Mouse (Mus musculus) thymus, postnatal 14 days (tissue): ENCODE measurements around the gene Adamts20.
A peak's percentile ranks its signal among the peaks of the same experiment; 100 is the strongest.
"Not testable (repeated sequence)": the region's sequence is repeated elsewhere in the genome, so short reads cannot be mapped to it uniquely, and the experiment has no call there.

Experiments used
- DNase-seq: peaks from one replicate; pipeline ENCODE4 v3.0.0; 2021

Adamts20 gene

DNA sequence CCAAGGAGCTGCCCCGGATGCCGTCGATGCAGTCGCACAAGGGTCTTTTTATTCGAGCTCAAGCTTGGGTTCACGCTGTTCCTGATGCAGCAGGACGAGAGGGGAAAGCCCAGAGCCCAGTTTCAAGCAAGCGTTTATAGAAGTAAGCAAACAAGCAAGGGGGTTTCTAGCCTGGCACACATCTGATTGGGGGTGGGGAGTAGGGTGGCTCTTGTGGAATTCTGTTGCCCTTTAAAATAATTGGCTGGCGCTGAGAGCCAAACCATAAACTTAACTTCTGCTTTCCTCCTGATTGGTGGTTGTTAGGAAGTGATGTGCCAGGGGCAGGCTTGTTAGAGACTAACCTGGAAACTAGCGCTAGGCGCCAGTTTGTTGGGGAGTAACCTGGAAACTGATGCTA is at the start of gene Adamts20:
Gene Adamts20, minus strand, starts transcription at position 101 of the 400 bp plus-strand sequence.
- no peak for DNase-seq

DNA sequence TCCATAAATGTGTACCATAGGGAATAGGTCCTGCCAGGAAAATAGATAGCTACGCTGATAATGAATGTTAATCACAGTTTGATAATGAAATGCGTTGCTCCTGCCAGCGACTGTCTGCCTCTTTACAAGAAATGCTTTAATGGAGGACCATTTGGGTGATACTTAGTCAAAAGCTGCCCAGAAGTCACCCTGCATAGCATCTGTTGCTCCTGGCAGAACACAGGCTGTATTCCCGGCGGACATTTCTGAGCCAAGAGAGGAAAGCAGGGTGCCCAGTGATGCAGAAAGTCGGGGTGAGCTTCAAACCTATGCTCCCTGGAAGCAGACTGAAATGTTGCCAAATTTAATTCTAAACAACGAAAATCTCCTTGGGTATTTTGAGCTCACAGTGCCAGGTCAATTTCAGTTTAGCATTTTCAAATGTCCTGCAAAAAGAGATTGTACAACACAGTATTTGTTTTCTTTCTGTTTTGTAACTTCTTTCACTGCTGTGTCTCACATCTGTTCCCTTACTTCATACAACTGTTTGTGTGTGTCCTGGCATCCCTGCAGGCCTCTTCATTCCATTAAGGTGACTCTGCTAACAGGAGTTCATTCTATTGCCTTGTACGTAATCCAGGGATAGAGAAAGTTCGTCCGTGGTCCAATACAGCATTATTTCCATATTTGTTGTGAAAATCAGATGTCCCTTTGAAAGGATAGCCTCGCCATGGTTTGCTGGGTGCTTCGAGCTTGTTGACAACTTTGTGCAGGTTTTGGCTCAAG is 38.4 kb upstream of the Adamts20 start:
- DNase-seq = no peak

DNA sequence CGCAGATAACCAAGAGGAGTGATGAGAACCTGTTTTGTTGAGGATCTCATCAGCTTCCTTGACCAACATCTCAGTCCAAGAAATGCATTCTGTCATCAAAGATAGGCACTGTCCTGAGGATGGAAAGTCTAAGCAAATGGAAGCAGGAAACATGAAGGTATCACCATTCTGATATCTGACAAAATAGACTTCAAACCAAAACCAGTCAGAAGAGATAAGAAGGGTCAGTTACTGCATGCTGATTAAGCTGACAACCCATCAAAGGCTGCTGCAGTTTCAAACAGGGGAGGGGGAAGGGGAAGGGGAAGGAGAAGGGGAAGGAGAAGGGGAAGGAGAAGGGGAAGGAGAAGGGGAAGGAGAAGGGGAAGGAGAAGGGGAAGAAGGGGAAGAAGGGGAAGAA is 34.0 kb upstream of the Adamts20 start:
- no peak for DNase-seq

DNA sequence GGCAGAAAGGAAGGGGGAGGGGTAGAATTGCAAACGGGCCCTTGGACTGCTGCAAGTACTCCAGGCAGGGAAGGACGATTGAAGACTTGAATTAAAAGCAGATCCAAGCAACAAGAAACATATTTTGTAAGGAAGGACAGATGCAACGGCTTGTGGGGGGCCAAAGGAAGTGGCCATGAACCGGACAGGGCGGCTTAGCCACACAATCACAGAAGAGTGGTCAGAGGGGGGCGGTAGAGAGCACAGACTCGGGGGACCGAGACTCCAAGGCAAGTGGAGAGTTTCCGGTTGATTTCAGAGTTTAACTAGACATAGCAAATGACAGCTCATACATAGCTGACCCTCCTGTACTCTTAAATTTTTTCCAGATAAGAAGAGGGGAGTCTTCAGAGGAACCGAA is 30.7 kb upstream of the Adamts20 start:
- DNase-seq = no peak

DNA sequence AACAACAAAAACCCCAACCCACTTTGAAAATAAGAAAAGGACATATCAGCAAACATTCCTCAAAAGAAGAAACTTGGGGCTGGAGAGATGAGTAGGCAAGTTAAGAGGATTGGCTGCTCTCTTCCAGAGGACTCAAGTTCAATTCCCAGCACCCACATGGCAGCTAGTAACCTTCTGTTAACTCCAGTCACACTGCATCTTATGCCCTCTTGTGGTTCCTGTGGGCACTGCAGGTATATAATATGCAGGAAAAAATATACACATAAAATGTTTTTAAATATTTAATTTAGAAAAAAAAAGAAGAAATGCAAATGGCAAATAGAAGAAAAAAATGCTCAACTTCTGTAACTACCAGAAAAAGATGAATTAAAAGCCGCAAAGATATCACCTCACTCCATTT is 29.2 kb upstream of the Adamts20 start:
- no peak for DNase-seq

DNA sequence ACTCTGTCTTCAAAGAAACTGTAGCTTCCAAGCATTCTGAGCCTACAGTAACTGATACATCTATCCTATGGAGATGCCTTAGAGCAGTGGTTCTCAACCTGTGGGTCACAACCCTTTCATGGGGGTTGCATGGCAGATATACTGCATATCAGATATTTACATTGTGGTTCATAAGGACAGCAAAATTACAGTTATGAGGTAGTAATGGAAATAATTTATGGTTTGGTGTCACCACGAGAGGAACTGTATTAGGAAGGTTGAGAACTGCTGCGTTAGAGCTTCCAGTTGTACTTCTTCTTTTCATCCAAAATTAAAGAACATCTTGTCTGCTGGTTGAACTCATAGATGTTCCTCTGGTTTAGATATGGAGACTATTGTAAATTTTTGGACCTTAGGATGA is 24.2 kb upstream of the Adamts20 start:
- DNase-seq = no peak

DNA sequence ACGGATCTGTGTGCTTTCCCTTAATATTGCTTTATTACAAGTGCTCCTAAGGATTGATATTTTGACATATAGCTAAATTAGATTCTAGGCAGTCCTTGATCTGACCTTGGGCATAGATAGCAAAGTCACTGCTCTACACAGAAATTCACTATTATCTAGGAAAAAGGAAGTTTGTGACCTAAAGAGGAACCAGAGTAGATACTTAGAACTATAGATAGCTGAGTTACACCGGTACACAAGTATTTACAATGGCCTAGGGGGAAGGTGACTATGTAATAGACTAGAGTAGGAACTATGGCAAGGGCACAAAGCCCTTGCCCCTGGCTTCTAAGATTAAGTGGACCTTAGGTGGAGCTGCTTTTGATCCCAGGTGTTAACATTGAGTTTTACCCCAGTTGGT is 22.8 kb upstream of the Adamts20 start:
- not testable (repeated sequence) for DNase-seq

DNA sequence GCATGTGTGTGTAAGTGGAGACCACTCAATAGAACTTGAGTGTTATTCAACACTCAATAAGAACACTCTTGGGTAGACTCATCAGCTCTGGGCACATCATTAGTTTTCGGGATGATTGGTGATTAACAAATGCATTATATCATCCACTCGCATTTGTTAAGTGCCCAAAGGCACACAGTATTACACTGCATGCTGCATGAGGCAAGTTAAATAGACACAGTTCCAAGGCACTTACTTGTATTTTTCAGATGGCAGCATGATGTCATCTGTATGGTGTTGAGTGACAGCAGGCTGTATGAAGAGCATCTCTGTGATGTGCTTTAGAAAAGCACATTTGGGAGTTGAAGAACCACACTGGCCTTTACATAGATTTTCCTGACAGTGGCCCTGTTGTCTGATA is 17.3 kb upstream of the Adamts20 start:
- DNase-seq = no peak

DNA sequence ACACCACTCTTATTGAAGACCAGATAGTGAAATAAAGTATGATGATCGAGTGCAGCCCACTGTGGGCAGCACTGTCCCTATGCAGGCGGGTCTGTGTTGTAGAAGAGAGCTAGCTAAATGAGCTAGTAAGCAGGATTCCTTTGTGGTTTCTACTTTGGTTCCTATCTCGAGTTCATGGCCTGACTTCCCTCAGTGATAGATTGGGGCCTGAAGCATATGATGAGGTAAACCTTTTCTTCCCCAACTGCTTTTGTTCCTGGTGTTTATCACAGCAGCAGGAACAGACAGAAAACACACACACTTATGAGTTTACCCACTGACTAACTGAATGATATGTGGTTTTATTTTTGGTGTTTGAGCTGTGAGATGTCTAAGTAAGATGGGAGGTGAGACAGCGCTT is 15.6 kb upstream of the Adamts20 start:
- DNase-seq = no peak

DNA sequence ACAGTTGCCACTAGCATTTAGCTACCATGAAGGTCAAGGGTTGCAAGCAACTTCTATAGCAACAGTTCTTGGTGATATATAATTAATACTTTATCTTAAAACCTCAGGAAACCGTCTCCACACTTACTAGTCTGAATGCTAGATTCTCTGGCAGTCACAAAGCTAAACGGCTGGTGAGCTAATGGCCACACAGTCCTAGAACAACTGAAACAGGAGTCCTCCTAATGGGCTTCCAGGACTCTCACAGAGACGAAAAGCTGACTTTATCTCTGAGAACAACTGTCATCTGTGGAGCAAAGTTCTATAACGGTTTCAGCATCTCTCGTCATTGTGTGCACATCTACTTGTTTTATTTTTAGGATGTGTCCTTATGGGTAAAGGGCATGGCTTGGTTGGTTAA is 15.0 kb upstream of the Adamts20 start:
- DNase-seq = no peak

DNA sequence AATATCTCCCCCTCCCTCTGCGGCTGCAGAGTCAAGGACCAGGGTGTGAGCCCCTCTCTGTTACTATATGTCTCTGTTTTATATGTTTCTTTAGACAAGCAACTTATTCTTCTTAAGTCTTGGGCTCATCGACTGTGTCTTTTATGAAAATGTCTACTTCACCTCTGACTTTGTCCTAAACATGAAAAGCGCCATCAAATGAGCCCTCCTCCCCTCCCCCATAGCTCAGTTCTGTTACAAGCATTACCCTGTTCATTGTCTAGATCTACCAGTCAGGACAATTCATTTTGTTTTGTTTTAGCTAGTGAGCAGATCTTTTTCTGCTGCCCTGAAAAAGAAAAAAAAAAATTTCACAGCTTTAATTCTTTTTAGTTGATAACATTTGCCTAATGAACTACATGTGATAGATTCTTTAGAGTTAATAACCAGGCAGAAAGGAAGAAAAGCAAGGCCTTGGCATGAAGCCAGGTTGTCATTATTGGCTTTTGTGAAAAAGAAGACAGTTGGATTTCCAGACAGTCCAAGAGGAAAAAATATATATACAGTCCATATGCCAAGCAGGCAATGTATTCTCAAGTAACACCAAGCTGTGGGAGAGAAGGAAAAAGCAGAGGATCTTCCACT is 14.4 kb upstream of the Adamts20 start:
- peak; percentile 7 for DNase-seq

DNA sequence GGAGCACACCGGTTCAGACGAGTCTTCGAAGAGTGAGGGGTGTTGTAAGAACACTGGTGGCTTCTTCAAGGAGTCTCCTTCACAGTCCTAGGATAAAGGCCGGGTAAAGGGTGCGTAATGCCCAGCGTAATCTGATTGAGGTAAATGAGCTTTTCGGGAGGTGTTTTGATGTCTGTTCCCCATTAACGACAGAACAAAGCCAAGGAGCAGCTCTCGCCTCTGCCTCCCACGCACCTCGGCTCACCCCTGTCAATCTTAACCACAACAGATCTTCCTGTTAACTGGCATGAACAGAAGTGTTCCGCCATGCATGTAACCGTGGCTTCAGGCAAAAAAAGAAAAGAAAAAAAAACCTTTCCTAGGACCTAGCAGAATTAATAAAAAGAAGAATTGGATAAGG is 13.5 kb upstream of the Adamts20 start:
- peak; percentile 67 for DNase-seq

DNA sequence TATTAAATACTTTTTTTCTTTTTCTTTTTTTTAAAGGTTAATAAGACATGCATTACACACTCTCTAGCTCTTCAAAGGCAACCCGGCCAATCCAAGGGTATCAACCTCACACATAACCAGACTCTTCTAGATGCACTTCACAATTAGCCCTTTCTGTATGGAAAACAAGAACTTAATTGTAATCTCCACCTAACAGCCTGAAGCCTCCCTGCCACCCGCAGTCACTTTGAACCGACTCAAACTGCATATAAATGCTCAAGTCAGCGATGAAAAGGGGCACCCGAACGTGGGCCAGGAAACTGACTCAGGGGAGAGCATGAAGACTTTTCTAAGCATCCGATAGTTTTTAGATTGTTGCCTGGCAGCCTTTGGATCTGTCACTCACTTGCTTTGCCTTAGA is 12.1 kb upstream of the Adamts20 start:
- peak; percentile 6 for DNase-seq

DNA sequence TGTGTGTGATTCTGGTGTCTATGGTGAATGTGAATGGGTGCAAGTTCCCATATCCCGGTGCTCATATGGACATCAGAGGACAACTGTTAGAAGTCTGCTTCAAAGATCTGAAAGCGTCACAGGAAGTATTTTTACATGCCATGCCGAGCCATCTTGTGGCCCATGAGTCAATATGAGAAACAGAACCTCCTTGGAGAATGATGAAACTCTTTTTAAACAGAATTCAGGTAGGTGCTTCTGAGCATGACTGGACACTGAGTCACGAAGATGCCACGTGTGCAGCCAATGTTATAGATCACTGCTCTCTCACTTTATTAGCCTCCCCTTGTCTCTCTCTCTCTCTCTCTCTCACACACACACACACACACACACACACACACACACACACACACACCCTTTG is 10.8 kb upstream of the Adamts20 start:
- DNase-seq = no peak

DNA sequence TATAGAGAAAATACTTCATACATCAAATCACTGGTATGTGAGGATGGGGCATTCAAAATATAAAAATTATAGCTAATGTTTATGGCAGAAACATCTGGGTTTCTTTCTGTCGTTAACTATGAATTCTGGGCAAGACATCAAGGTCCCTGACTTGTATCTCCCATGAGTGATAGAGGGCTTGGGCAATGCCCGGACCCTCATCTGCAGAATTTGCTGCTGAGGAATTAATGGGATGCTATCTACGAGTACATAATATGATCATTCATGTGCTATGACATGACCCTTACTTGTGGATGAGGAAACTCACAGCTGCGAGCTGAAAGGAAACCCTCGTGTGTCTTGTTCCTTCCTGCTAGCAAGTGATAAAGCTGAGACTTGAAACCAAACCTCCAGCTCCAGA is 5.1 kb upstream of the Adamts20 start:
- DNase-seq = no peak

DNA sequence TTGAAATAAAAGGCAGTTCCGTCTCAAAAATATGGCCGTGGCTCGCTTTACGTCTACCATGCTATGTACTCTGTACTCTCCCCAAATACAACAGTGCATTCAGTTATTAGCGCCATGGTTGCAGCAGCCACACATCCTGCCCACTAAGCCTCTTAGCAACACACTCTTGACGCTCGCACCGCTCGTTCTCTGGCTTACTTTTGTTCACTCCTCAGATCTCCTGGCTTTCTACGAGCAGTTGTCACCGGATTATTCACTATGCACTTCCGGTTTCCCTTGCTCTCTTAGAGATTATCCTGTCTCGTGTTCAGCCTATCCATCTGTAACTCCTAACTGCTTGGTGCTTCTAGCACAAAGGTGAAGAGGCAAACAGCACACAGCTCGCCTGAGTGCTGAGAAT is 337 bp downstream of the Adamts20 start:
- DNase-seq = no peak

DNA sequence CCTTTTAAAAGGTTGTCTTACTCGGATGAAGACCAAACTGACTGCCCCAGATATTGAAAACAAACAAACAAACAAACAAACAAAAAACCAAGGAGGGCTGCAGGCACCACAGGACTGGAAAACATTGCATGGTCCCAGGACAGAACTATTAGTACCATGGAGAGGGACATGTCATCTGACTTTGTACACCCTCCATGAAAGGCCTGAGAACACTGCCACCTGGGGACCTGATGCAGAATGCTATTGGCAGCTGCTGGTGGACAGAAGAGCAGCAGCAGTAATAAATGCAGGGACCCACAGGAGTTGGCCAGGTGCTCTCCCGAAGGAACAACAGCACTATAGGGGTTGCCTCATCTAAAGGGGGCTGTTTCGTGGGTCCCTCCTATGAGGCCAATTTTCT is 2.0 kb downstream of the Adamts20 start:
- peak; percentile 6 for DNase-seq

DNA sequence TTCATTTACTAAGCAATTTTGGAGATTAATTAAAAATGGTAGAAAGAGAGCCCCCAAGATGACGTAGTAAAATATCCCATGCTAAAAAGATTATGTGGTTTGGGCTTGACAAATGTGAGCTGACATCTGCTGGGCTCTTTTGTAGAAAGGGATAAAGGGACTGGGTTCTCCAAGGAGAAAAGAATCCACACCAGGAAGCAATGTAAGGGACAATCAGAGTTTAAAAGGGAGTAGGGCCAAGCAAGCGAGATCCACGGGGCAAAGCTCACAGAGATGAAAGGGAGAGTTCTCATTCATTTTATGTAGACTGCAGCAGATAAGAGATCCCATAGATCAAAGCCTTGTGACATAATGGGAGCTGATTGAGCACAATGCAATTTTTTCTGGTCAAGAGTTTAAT is 3.0 kb downstream of the Adamts20 start:
- no peak for DNase-seq

DNA sequence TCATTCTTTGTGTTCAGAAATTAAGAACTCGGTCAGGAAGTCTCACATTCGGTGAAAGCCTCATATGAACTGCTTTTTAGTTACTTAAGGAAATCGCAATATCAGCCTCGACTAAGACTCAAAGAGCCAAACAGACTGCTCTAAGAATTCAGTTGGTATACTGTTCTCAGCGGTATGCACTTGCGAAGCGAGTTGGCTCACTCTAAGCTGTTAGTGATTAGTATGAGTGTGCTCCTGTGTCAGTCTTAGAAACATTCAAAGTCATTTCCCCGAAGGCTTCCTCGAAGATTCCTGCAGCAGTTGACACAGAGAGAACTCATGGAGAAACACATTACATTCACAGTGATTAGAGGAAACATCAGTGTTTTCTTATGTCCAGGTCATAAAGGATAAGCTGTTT is 4.1 kb downstream of the Adamts20 start:
- no peak for DNase-seq

DNA sequence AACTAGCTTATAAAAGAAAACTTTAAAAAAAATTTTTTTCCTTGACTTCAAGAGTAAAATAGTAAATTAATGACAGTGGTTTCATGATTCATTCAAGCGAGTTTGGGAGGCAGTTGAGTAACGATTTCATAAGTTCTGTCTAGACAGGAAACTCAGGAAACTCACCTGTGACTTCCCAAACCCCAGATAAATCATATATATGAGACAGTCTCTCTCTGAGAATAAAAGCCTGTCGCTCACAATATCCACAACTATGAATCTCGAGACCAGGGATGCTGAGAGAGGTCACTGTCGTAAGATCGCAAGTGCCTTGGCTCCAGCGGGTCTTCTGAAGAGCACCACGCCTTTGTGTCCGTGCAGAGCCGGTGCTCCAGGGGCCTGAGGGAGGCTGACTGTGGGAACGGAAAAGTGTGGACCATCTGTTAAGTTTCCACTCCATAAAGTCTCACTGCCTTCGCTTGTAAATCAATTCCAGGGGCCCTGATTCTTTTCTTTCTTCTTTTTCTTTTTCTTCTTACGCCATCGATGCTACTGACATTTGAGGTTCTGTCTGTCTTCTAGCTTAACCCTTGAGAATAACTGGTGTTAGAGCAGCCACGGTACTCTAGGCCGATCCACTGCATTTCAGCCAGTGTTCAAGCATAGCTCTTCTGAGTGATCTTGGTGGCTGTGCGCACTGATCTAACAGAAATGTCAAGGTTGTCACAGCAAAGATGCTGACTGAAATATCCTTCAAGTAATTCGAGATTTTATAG is 7.4 kb downstream of the Adamts20 start:
- no peak for DNase-seq

DNA sequence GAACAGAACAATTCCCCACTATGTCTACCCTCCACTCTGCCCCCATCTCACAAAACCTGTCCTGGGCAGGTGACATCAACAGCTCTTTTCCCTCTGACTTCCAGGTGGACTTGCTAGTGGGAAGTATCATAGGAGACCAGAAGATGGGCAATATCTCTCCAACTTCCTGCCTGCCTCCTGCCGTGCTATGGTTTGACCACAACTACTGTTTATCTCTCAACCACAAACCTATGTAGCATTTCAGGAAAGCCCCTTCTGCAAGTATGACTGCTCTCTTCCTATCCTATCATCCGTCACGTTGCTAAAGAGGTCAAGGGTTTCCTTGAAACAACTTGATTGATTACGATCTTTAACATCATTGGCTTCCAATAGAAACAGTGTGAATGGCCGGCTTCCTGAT is 12.4 kb downstream of the Adamts20 start:
- DNase-seq = no peak

DNA sequence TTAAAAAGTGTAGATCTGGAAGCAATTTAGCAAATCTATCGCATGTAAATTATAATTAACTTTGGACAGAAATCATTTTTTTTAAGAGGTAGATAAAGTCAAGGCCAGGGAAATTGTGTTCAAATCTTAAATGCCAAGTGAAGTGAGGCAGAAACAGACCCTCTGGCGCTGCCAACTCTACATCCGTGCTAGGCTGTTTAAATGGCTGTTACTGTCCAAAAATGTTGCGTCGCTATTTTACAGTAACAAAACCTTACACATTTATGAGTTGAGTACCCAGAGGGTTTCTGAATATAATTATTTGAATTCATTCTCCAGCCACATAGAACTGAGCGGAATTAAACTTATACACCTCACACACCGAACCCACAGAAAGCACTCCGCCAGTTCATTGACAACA is 13.6 kb downstream of the Adamts20 start:
- DNase-seq = no peak

DNA sequence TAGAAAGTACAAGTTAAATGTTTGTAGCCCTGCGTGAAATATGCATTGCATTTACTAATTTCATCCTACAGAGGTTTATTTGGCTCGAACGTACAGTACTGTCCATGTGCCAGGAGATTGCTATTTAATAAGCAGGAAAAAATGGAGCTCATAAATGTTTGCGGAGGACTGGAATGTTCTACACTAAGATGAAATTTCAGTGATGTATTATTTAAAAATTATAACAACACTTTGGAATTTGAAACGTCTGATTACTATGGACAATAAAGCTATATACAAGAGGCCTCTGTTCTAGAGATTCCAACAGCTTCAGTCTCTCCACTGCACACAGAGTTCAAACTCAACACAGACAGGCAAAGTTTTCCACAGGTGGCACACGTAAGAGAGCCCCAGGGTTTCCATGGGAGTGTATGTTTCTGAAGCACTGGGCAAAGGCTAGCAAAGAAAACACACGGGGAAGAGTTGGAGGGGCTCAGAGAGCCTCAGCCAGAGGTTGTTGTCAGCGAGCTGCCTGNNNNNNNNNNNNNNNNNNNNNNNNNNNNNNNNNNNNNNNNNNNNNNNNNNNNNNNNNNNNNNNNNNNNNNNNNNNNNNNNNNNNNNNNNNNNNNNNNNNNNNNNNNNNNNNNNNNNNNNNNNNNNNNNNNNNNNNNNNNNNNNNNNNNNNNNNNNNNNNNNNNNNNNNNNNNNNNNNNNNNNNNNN is 20.6 kb downstream of the Adamts20 start:
- DNase-seq = no peak

DNA sequence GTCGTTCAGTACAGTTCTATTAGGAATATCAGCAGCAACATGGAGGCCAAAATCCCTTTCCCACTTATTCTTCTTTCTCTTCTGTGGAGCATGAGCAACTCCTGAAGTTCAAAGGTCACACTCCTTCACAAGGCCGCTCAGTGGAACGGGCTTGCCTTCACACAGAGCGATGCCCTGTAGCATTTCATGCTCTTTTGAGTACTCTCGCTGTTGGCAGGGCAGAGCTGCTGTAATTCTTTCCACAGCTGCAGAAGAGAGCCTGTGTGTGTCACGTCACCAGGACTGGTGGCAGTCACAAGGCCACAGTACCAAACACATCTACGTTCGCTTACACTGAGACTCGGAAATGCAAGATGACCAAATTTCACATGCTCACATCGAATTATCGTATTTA is 21.2 kb downstream of the Adamts20 start:
- no peak for DNase-seq
